Mouse (Mus musculus) cerebellum, adult 9-11 months (tissue): ENCODE data around the gene Zfp207.
"Not testable (repeated sequence)": the region's sequence is repeated elsewhere in the genome, so short reads cannot be mapped to it uniquely, and the experiment has no call there.

Source experiments
- DNase-seq: peaks from one replicate; pipeline ENCODE4 v3.0.0; 2022

The Zfp207 gene

GRCm38 (mm10) chr11:80383019-80383625 is at the start of gene Zfp207:
Zfp207 (plus strand) TSS chr11:80383279.
- peak; percentile 96 for DNase-seq

GRCm38 (mm10) chr11:80335609-80336350 is 47.3 kb upstream of the Zfp207 start:
- no peak for DNase-seq

DNA sequence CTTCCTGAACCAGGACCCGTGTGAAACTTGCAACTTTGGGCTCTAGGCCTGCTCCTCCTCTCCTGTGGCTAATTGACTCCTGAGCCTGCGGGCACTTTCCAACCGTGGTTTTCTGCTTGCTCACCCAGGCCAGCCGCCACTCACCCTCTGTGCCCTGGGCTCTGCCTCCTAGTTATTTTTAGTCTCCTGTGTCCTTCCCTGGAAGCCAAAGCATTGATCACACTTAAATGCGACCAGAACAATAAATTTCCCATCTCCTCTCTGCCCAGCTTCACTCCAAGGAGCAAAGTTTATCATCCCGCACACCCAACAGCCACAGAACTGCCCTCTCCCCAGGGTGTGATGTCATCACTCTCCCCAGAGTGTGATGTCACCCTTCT is 46.7 kb upstream of the Zfp207 start:
- no peak for DNase-seq

DNA sequence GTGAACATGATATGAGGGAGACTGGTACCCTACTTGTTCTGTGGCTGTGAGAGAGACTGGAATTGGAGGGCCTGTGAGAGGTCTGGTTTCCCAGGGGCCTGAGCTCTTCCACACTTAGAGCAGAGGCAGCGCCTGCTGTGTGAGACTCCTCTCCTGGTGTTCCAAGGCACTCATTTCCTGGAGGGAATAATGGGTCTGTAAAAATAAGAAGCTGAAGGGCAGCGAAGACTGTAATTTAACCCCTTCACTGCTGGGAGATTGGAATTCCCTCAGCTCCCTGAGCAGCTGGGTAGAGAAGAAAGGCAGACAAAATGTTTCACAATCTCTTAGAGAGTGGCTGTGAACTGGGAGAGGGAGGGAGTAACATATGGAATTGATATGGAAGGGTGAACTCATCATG is 40.6 kb upstream of the Zfp207 start:
- DNase-seq, result no peak

DNA sequence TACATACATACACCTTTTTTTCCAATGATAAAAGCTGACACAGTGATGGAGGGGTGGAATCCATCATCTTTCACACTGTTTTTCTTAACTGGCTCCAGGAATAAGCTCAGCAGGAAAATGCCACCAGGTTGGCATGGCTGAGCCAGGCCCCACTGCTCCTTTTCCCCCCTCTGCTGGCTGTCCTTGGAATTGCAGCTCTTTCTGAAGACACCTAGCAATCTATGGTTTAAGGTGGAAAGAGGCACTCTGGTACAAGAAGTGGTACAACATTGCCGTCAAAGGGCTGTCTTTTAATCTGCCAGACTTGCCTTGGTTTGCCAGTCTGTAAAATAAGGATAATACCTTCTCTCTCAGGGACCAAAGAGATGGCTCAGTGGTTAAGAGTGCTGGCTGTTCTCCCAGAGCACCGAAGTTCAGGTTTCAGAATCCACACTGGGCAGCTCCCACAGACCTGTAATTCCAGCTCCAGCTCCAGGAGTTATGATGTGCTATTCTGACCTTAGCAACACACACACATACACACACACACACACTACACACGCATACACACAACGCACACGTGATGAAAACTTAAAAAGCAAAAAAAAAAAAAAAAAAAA is 31.1 kb upstream of the Zfp207 start:
- DNase-seq, result peak; percentile 76

DNA sequence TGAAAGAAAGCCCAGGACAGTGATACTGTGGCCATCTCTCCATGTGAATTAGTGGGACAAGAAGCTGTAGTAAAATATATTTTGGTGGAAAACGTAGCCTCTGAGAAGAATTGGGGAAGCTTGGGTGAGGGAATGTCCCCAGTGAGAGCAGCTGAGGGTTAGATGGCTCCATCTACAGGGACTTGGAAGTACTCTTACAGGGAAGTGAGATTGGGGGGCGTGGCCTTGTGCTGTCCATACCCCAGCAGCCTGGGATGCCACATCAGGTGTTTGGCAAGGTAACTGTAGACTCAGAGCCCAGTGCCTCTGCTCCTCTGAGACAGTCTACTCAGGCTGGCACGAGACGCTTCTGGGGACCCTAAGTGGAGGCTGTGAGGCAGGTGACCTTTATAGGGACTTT is 28.2 kb upstream of the Zfp207 start:
- no peak for DNase-seq

DNA sequence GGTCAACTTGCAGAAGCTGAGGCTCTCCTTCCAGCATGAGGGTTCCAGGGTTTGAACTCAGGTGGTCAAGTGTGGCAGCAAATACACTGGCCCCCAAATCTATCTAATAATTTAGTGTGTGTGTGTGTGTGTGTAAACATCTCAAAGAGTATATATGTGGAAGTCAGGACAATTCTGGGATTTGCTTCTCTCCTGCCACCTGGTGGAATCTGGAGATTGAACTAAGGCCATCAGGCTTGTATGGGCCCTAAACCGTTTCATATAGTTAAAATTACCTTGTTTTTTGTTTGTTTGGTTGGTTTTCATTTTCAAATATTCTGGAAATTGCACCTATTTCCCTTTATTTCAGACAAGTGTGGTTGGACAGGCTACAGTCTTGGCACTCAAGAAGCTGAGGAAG is 14.1 kb upstream of the Zfp207 start:
- no peak for DNase-seq

GRCm38 (mm10) chr11:80376651-80377050 is 6.4 kb upstream of the Zfp207 start:
- DNase-seq, result no peak

DNA sequence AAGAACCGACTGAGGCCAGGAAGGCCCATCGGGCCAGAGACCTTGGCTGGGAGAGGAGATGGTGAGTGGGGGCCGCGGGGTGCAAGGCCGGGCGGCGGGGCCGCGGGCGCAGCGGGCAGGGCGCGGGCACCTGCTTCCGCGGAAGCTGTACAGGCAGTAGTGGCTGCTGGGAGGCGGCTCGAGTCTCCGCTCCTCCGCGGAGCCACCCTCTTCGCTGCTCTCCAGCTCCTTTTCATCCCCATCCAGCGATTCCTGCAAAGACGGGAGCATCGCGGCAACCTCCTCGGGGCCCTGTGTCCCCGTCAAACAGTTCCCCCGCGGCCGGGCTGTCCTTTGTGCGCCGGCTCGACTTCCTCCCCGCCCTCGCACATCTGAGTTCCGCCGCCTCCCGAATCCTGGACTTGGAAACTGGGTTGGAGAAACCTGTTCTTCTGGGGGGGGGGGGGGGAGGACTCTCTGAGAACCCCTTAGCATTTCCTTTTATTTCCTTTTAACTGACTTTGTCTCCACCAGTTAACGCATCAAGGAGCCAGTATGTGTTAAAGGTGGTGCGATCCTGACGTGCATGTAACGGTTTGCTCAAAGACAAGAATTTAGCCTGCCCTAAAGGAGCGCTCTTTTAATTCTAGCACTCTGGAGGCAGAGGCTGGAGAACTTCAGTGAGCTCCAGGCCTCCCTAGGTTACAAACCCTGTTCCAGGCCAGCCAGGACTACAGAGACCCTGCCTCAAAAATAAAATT is 5.2 kb upstream of the Zfp207 start, which contains the start of gene 5730455P16Rik:
Gene 5730455P16Rik (minus strand): TSS at position 323 of the 740 bp plus-strand sequence.
- peak; percentile 83 for DNase-seq

GRCm38 (mm10) chr11:80378452-80379068 is 4.5 kb upstream of the Zfp207 start:
- DNase-seq, result not testable (repeated sequence)

DNA sequence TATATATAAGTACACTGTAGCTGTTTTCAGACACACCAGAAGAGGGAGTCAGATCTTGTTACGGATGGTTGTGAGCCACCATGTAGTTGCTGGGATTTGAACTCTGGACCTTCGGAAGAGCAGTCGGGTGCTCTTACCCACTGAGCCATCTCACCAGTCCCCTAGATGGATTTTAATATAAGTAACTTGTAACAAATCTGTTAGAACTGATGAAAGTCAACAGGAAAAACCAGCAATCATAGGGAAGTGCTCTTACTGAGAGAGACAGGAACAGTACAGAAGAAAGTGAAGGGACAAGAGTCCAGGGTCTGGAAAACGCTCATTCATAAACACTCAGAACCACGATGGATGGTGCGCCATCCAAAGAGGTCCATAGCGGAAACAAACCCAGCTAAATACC is 3.9 kb upstream of the Zfp207 start:
- not testable (repeated sequence) for DNase-seq

- DNase-seq, result no peak
Measured at GRCm38 (mm10) chr11:80382626-80383018, 457 bp upstream of the Zfp207 start.

- no peak for DNase-seq
Measured at GRCm38 (mm10) chr11:80383626-80384046, 557 bp downstream of the Zfp207 start.

DNA sequence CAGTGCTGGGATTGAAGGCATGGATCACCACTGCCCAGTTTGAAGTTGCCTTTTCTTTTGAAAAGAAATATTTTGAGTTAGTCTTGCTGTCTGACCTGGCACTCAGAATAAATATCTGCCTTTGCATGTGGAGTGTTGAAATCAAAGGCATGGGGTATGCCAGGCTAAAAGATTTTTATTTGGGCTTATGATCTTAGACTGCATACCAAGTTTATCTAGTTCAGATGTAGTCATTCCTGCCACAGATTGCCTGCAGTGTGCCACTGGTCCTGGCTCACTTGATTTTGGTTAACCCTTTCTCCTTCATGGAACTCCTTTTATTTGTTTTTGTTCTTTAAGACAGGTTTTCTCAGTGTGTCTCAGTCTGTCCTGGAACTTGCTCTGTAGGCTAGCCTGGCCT is 1.4 kb downstream of the Zfp207 start:
- no peak for DNase-seq

GRCm38 (mm10) chr11:80385055-80385454 is 2.0 kb downstream of the Zfp207 start:
- no peak for DNase-seq

GRCm38 (mm10) chr11:80386790-80387189 is 3.7 kb downstream of the Zfp207 start:
- no peak for DNase-seq

GRCm38 (mm10) chr11:80389885-80390284 is 6.8 kb downstream of the Zfp207 start:
- DNase-seq, result no peak

GRCm38 (mm10) chr11:80391407-80392120 is 8.5 kb downstream of the Zfp207 start:
- DNase-seq, result no peak

DNA sequence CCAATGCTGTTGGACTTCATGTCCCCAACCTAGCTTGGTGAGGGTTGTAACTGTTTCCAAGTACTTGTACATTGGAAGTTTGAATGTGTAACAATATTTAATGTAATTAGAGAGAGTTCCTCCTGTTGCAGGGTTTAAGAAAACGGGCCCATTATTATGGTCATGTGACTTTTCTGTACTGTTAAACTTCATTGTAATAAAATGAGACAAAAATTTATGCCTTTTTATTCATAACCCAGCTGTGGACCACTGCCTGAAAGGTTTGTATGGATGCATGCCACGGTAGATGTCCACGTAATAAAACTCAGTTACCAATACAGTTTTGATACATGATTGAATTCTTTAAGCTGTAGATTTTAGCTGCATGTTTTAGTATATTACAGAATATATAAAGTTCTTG is 12.9 kb downstream of the Zfp207 start:
- DNase-seq, result no peak

DNA sequence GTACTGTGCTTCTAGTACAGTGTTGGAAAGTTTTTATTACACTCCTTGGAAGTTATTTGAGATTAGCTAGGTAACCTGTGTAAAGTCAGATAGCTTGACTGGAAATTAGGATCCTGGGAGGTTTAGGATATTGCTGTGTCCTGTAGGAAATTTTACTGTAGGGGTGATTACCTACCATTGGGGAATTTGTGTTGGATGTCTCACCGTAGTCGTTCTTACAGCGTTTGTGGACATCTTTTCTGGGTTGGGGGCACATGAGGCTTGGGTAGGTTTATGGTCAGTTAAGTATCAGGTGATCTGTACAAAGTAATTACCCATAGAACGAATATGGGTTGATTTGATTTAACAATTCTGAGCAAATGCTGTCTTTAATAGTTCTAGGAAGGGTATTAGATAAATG is 13.5 kb downstream of the Zfp207 start:
- no peak for DNase-seq

- not testable (repeated sequence) for DNase-seq
Measured at GRCm38 (mm10) chr11:80407878-80408277, 24.8 kb downstream of the Zfp207 start.

DNA sequence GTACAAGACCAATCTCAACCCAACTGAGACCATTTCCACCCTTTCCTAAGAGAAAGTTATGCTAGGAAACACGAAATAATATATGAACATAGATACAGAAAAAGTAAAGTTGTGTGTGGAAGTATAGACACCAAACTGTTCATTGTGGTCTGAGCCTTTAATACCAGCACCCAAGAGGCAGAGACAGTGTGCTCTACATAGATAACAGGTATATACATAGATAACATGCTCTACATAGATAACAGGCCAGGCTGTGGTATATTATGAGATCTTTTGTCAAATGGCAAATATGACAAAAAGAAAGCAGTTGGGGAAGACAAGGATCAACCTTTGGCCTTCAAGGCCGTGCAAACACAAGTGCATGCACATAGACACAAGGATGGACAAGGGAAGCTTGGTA is 27.3 kb downstream of the Zfp207 start:
- no peak for DNase-seq
